Comparison of ENCODE assay signal across 12 mouse cellular contexts in the genomic region with DNA sequence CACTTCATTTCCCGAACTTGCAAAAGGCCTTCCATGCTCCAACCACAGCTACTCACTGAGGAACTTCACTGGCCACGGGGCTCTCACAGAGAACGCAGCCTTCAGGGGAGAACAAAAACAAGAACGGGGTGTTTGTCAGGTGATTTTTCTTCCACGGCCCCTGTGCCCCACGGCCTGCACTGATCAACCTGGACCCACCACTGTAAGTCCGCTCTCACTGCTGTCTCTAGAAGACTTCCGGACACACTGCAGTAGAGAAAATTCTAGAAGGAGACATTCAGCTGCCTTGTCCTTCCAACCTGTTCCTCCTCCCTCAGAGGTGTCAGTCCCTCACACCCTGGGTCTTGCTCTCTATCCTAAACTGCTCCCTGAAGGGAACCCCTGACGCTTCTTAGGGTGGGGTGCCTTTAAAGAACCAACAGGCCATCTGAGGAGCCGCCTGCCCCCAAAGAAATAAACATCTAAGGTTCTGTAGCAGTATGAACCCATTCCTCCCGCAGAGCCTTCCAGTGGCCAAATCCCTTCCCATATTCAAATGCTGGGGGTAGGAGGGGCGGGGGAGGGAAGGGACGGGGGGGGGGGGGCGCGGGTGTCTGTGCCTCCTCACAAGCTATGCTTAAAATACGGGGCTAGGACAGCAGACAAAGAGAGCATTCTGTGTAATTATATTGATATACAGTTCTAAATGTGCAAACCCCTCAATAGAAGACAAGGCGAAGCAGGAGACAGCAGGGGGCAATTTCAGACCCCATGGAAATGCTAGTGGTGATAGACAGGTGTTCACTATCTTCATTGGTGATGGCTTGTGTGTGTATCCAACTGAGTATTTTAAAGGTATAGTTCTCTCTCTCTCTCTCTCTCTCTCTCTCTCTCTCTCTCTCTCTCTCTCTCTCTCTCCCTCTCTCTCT.
"Had no signal": no experiment of that assay in that cellular context is flagged by ENCODE, and none has a peak within 500 bp of the region (broad histone marks: within the 10 kb centered on the region; RNA-seq: fewer than 3 reads in every experiment).

A gene (plus strand): TSS at position 51 of the 908 bp plus-strand sequence.

- H3K9me3 ChIP-seq: limb, embryonic 12.5 days; megakaryocyte, embryonic 14.5 days; midbrain, embryonic 12.5 days; neural tube, embryonic 15.5 days had no signal

- H3K27me3 ChIP-seq: limb, embryonic 12.5 days; megakaryocyte, embryonic 14.5 days; midbrain, embryonic 12.5 days; neural tube, embryonic 15.5 days had no signal

- ATAC-seq: intestine, postnatal 0 days had no signal

- DNase-seq: kidney, adult 8-10 months; kidney, postnatal 36 days; lung, embryonic 14.5 days; lung, postnatal 10 days; lung, postnatal 4 days; thymus, postnatal 4 days had no signal

- H3K9ac ChIP-seq: limb, embryonic 12.5 days; lung, embryonic 14.5 days; midbrain, embryonic 12.5 days; neural tube, embryonic 15.5 days had no signal

- H3K4me3 ChIP-seq: limb, embryonic 12.5 days; midbrain, embryonic 12.5 days; neural tube, embryonic 15.5 days had no signal

- H3K36me3 ChIP-seq: limb, embryonic 12.5 days; midbrain, embryonic 12.5 days; neural tube, embryonic 15.5 days had no signal

- H3K4me2 ChIP-seq: limb, embryonic 12.5 days; lung, embryonic 14.5 days; midbrain, embryonic 12.5 days; neural tube, embryonic 15.5 days had no signal

- H3K27ac ChIP-seq: limb, embryonic 12.5 days; midbrain, embryonic 12.5 days; neural tube, embryonic 15.5 days; stomach, postnatal 0 days had no signal
